Mouse (Mus musculus) forebrain, embryonic 16.5 days (tissue): ENCODE measurements around the gene Plekhg6. TPM values are rescaled to one million over a fixed set of nuclear protein-coding genes. Genes with fewer than 3 reads are reported as not detected.

ENCODE experiments used
- ATAC-seq: fragments of 200-750 bp; cut with Nextera tagmentation; 2 replicates; pipeline ENCODE4 v1.8.0; 2017; ENCODE audit warnings: mild to moderate bottlenecking, moderate library complexity
- H3K27ac ChIP-seq: fragments of 300-500 bp; sonication (generic); 2 replicates; pipeline ENCODE4 v1.5.1; 2014; ENCODE audit warnings: low read length, control low read depth
- H3K27me3 ChIP-seq: fragments of 300-500 bp; sonication (generic); replicated peaks from 2 replicates; pipeline ENCODE4 v1.6.1; 2014; ENCODE audit warnings: low read length; ENCODE audit not compliant: control insufficient read depth, insufficient read depth
- H3K36me3 ChIP-seq: fragments of 300-500 bp; sonication (generic); 2 replicates; pipeline ENCODE4 v1.6.1; 2014; ENCODE audit not compliant: control insufficient read depth, insufficient read depth
- H3K4me1 ChIP-seq: fragments of 300-500 bp; sonication (generic); replicated peaks from 2 replicates; pipeline ENCODE4 v1.6.1; 2014; ENCODE audit warnings: low read length; ENCODE audit not compliant: control insufficient read depth, insufficient read depth
- H3K4me2 ChIP-seq: fragments of 300-500 bp; sonication (generic); 2 replicates; pipeline ENCODE4 v1.6.1; 2014; ENCODE audit warnings: mild to moderate bottlenecking, low read length, control low read depth
- H3K4me3 ChIP-seq: fragments of 300-500 bp; sonication (generic); replicated peaks from 2 replicates; pipeline ENCODE4 v1.5.1; 2014; ENCODE audit warnings: mild to moderate bottlenecking, low read length, control low read depth
- H3K9ac ChIP-seq: fragments of 300-500 bp; sonication (generic); replicated peaks from 2 replicates; pipeline ENCODE4 v1.6.1; 2014; ENCODE audit warnings: low read depth, low read length, control low read depth
- H3K9me3 ChIP-seq: fragments of 300-500 bp; sonication (generic); 2 replicates; pipeline ENCODE4 v1.6.1; 2016; ENCODE audit warnings: low read length; ENCODE audit not compliant: control insufficient read depth
- WGBS: fragments of 180-500 bp; shearing (Covaris S2); extraction: QIAGEN DNeasy Blood & Tissue Kit; methylation state at CpG from one replicate; pipeline ENCODE4 v1.1.7; 2014; 5-methylcytosine and 5-hydroxymethylcytosine counted together
- polyA plus RNA-seq: library from polyadenylated mRNA; unstranded; fragments of >200 nt; fragmentation: Nextera tagmentation; extraction: Ambion mirVana; gene quantifications from 2 replicates; pipeline ENCODE4 v1.2.1, GENCODE M21; 2015

Gene Plekhg6
- polyA plus RNA-seq, 1 experiment from 2014 or later, result not detected

GRCm38 (mm10) chr6:125321114-125321855 lies 59.3 kb downstream of the Plekhg6 start:
- no peak for ATAC-seq
- Histone ChIP-seq H3K36me3 (no peaks in the 10 kb centered on the region), H3K27me3 (peaks cover 22% of the 10 kb centered on the region), H3K4me2 (no peak overlapping the region), H3K27ac (no peak overlapping the region), H3K9ac (no peak overlapping the region), H3K4me1 (0 out of 2 replicates have a peak, but pooled peaks cover 3% of the 10 kb centered on the region), H3K4me3 (no peak overlapping the region), H3K9me3 (no peaks in the 10 kb centered on the region)
- WGBS, result 4% methylated on average over 26 of the region's 26 CpGs

- Histone ChIP-seq H3K9ac (no peak within 1 kb of the TSS), H3K9me3 (no peaks in the 10 kb centered on the region), H3K4me2 (no peak within 1 kb of the TSS), H3K4me1 (0 out of 2 replicates have a peak, but pooled peaks cover 3% of the 10 kb centered on the region), H3K27me3 (peaks cover 22% of the 10 kb centered on the region), H3K36me3 (no peaks in the 10 kb centered on the region), H3K27ac (no peak within 1 kb of the TSS), H3K4me3 (no peak within 1 kb of the TSS)
- ATAC-seq, result no peak
- WGBS, result 86% methylated on average over 1 of the region's 1 CpGs
Observed at GRCm38 (mm10) chr6:125320323-125320722, 60.3 kb downstream of the Plekhg6 start, which contains the start of gene Scnn1a. Gene Scnn1a, plus strand, starts transcription at chr6:125320659.

- H3K27me3 ChIP-seq, result peaks cover 22% of the 10 kb centered on the region
- H3K27ac ChIP-seq, result no peak overlapping the region
- no peak overlapping the region for H3K4me2 ChIP-seq
- ATAC-seq, result no peak
- H3K9me3 ChIP-seq, result no peaks in the 10 kb centered on the region
- no peaks in the 10 kb centered on the region for H3K36me3 ChIP-seq
- no peak overlapping the region for H3K9ac ChIP-seq
- H3K4me3 ChIP-seq, result no peak overlapping the region
- 0 out of 2 replicates have a peak, but pooled peaks cover 3% of the 10 kb centered on the region for H3K4me1 ChIP-seq
Observed at GRCm38 (mm10) chr6:125319919-125320296, 60.7 kb downstream of the Plekhg6 start.

GRCm38 (mm10) chr6:125318981-125319918 lies 61.3 kb downstream of the Plekhg6 start:
- Histone ChIP-seq H3K27ac (no peak overlapping the region), H3K27me3 (peaks cover 24% of the 10 kb centered on the region), H3K36me3 (no peaks in the 10 kb centered on the region), H3K4me3 (no peak overlapping the region), H3K4me1 (peaks cover 4% of the 10 kb centered on the region; the same call in 1 of the 2 replicates), H3K4me2 (no peak overlapping the region), H3K9ac (no peak overlapping the region), H3K9me3 (no peaks in the 10 kb centered on the region)
- 67% methylated on average over 15 of the region's 15 CpGs for whole genome bisulfite sequencing
- ATAC-seq, result no peak

- Histone ChIP-seq H3K4me2 (no peak overlapping the region), H3K4me3 (no peak overlapping the region), H3K9ac (no peak overlapping the region), H3K36me3 (no peaks in the 10 kb centered on the region), H3K27ac (no peak overlapping the region), H3K4me1 (peaks cover 14% of the 10 kb centered on the region), H3K9me3 (no peaks in the 10 kb centered on the region), H3K27me3 (peaks cover 20% of the 10 kb centered on the region)
- ATAC-seq, result no peak
- WGBS, result 64% methylated on average over 7 of the region's 7 CpGs
Observed at GRCm38 (mm10) chr6:125317077-125317476, 63.5 kb downstream of the Plekhg6 start.

GRCm38 (mm10) chr6:125314746-125315145 lies 65.8 kb downstream of the Plekhg6 start:
- H3K4me2 ChIP-seq, result no peak overlapping the region
- no peak overlapping the region for H3K4me3 ChIP-seq
- no peaks in the 10 kb centered on the region for H3K9me3 ChIP-seq
- H3K36me3 ChIP-seq, result no peaks in the 10 kb centered on the region
- no peak overlapping the region for H3K27ac ChIP-seq
- H3K27me3 ChIP-seq, result 0 out of 2 replicates have a peak, but pooled peaks cover 4% of the 10 kb centered on the region
- H3K9ac ChIP-seq, result no peak overlapping the region; the same call in 1 of the 2 replicates
- peaks cover 11% of the 10 kb centered on the region for H3K4me1 ChIP-seq
- 80% methylated on average over 6 of the region's 6 CpGs for WGBS
- ATAC-seq, result no peak

- no peaks in the 10 kb centered on the region for H3K9me3 ChIP-seq
- 64% methylated on average over 7 of the region's 7 CpGs for WGBS
- H3K27me3 ChIP-seq, result 0 out of 2 replicates have a peak, but pooled peaks cover 3% of the 10 kb centered on the region
- H3K4me1 ChIP-seq, result peaks cover 11% of the 10 kb centered on the region
- no peaks in the 10 kb centered on the region for H3K36me3 ChIP-seq
- peak overlapping the region; percentile 62 for H3K9ac ChIP-seq
- peak; percentile 19 for ATAC-seq
- no peak overlapping the region for H3K27ac ChIP-seq
- peak overlapping the region; percentile 46 for H3K4me2 ChIP-seq
- H3K4me3 ChIP-seq, result peak overlapping the region; percentile 29
Observed at GRCm38 (mm10) chr6:125314231-125314563, 66.4 kb downstream of the Plekhg6 start.

- H3K4me3 ChIP-seq, result peak within 1 kb of the TSS; percentile 29
- no peak within 1 kb of the TSS for H3K27ac ChIP-seq
- H3K36me3 ChIP-seq, result no peaks in the 10 kb centered on the region
- 4% methylated on average over 36 of the region's 46 CpGs for WGBS
- H3K27me3 ChIP-seq, result 0 out of 2 replicates have a peak, but pooled peaks cover 3% of the 10 kb centered on the region
- H3K4me2 ChIP-seq, result peak within 1 kb of the TSS; percentile 46
- H3K9ac ChIP-seq, result peak within 1 kb of the TSS; percentile 62
- no peaks in the 10 kb centered on the region for H3K9me3 ChIP-seq
- ATAC-seq, result peak; percentile 71
- H3K4me1 ChIP-seq, result peaks cover 11% of the 10 kb centered on the region
Observed at GRCm38 (mm10) chr6:125313546-125314230, 66.9 kb downstream of the Plekhg6 start, which contains the start of gene Ltbr. Gene Ltbr, minus strand, starts transcription at chr6:125313885.
